Mouse (Mus musculus) mouse trophoblast stem cell (cell line): ENCODE results near the gene Asic4.

Experiments used
- in situ Hi-C, 2 experiments: fragments of 300-500 bp; cut with MseI, MboI; formaldehyde crosslinking; loops; 2 replicates in 1 of 2; 3 replicates in 1 of 2; pipeline ENCODE4 v1.15.1; 2025

Gene Asic4

GRCm38 (mm10) chr1:75463652-75464204 lies 13.5 kb downstream of the Asic4 start:
- in situ Hi-C loops: loop anchor here (10.0 kb wide), 1 partner anchor 119 kb away; no protein-coding TSS in a partner anchor

GRCm38 (mm10) chr1:75467215-75467927 lies 17.1 kb downstream of the Asic4 start:
- in situ Hi-C loops: loop anchor here (10.0 kb wide), 1 partner anchor 123 kb away; no protein-coding TSS in a partner anchor

- in situ Hi-C loops: loop anchor here (10.0 kb wide), 1 partner anchor 125 kb away; no protein-coding TSS in a partner anchor
These were observed 19.1 kb downstream of the Asic4 start for GRCm38 (mm10) chr1:75469287-75469825.

GRCm38 (mm10) chr1:75476441-75476840 lies 26.2 kb downstream of the Asic4 start:
- in situ Hi-C loops: no loop called here

- in situ Hi-C loops: no loop called here
These were observed 27.2 kb downstream of the Asic4 start for GRCm38 (mm10) chr1:75477264-75477965.

GRCm38 (mm10) chr1:75477966-75478290 lies 27.7 kb downstream of the Asic4 start:
- in situ Hi-C loops: no loop called here

- in situ Hi-C loops: no loop called here
These were observed 28.3 kb downstream of the Asic4 start for GRCm38 (mm10) chr1:75478497-75478896.

GRCm38 (mm10) chr1:75478916-75479634 lies 28.8 kb downstream of the Asic4 start, which contains the start of the genes Chpf and Tmem198:
Chpf (minus strand) TSS chr1:75479307.
Tmem198 (plus strand) TSS chr1:75479532.
- in situ Hi-C loops: no loop called here

- in situ Hi-C loops: no loop called here
These were observed 29.4 kb downstream of the Asic4 start for GRCm38 (mm10) chr1:75479635-75479989.

GRCm38 (mm10) chr1:75480036-75480435 lies 29.8 kb downstream of the Asic4 start:
- in situ Hi-C loops: no loop called here

- in situ Hi-C loops: no loop called here
These were observed 30.5 kb downstream of the Asic4 start for GRCm38 (mm10) chr1:75480735-75481134.

- in situ Hi-C loops: no loop called here
These were observed 36.3 kb downstream of the Asic4 start for GRCm38 (mm10) chr1:75486561-75486960.

- in situ Hi-C loops: no loop called here
These were observed 36.8 kb downstream of the Asic4 start for GRCm38 (mm10) chr1:75487040-75487404.

- in situ Hi-C loops: no loop called here
These were observed 37.3 kb downstream of the Asic4 start for GRCm38 (mm10) chr1:75487405-75488161.

GRCm38 (mm10) chr1:75490785-75491551 lies 40.7 kb downstream of the Asic4 start:
- in situ Hi-C loops: loop anchor here in 1 of 2 experiments (10.0 kb wide), 1 partner anchor 64 kb away; no protein-coding TSS in a partner anchor

GRCm38 (mm10) chr1:75492579-75493170 lies 42.4 kb downstream of the Asic4 start:
- in situ Hi-C loops: loop anchor here in 1 of 2 experiments (10.0 kb wide), 1 partner anchor 62 kb away; no protein-coding TSS in a partner anchor

GRCm38 (mm10) chr1:75494878-75495548 lies 44.8 kb downstream of the Asic4 start:
- in situ Hi-C loops: loop anchor here in 1 of 2 experiments (10.0 kb wide), 1 partner anchor 60 kb away; no protein-coding TSS in a partner anchor

- in situ Hi-C loops: loop anchor here in 1 of 2 experiments (10.0 kb wide), 1 partner anchor 56 kb away; no protein-coding TSS in a partner anchor
These were observed 48.7 kb downstream of the Asic4 start for GRCm38 (mm10) chr1:75498897-75499296.

GRCm38 (mm10) chr1:75499441-75499840 lies 49.2 kb downstream of the Asic4 start:
- in situ Hi-C loops: loop anchor here in 1 of 2 experiments (10.0 kb wide), 1 partner anchor 55 kb away; no protein-coding TSS in a partner anchor
